Mouse (Mus musculus) stomach, postnatal 0 days (tissue): Measurements from ENCODE around the gene Col26a1. TPM values are rescaled to one million over a fixed set of nuclear protein-coding genes. Genes with fewer than 3 reads are reported as not detected.
"Not testable (repeated sequence)": the region's sequence is repeated elsewhere in the genome, so short reads cannot be mapped to it uniquely, and the experiment has no call there.

Experiments used
- ATAC-seq: fragments of 200-750 bp; cut with Nextera tagmentation; 2 replicates; pipeline ENCODE4 v1.8.0; 2017; ENCODE audit not compliant: low FRiP score, low TSS enrichment
- DNase-seq: peaks from one replicate; pipeline ENCODE4 v3.0.0-alpha.2; 2016; ENCODE audit warnings: low spot score
- H3K27ac ChIP-seq: fragments of 300-500 bp; sonication (generic); replicated peaks from 2 replicates; pipeline ENCODE4 v1.5.1; 2014; ENCODE audit warnings: mild to moderate bottlenecking, control low read depth
- H3K27me3 ChIP-seq: fragments of 300-500 bp; sonication (generic); 2 replicates; pipeline ENCODE4 v1.6.1; 2014; ENCODE audit warnings: low read length; ENCODE audit not compliant: control insufficient read depth, insufficient read depth
- H3K36me3 ChIP-seq: fragments of 300-500 bp; sonication (generic); 2 replicates; pipeline ENCODE4 v1.6.1; 2014; ENCODE audit warnings: low read length, mixed read lengths; ENCODE audit not compliant: control insufficient read depth, insufficient read depth
- H3K4me1 ChIP-seq: fragments of 300-500 bp; sonication (generic); replicated peaks from 2 replicates; pipeline ENCODE4 v1.6.1; 2014; ENCODE audit warnings: antibody characterized with exemption; ENCODE audit not compliant: control insufficient read depth, insufficient read depth
- H3K4me2 ChIP-seq: fragments of 300-500 bp; sonication (generic); replicated peaks from 2 replicates; pipeline ENCODE4 v1.6.1; 2014; ENCODE audit warnings: low read depth, mild to moderate bottlenecking, control low read depth, moderate library complexity
- H3K4me3 ChIP-seq: fragments of 300-500 bp; sonication (generic); 2 replicates; pipeline ENCODE4 v1.5.1; 2014; ENCODE audit warnings: low read depth, low read length, control low read depth
- H3K9ac ChIP-seq: fragments of 300-500 bp; sonication (generic); 2 replicates; pipeline ENCODE4 v1.6.1; 2014; ENCODE audit warnings: mild to moderate bottlenecking, low read length, control low read depth, mixed read lengths
- H3K9me3 ChIP-seq: fragments of 300-500 bp; sonication (generic); 2 replicates; pipeline ENCODE4 v1.6.1; 2016; ENCODE audit warnings: low read length; ENCODE audit not compliant: control insufficient read depth
- CTCF ChIP-seq: IDR thresholded peaks from 2 replicates; pipeline ENCODE4 v1.5.1; 2016; ENCODE audit warnings: antibody characterized with exemption, low read depth, mild to moderate bottlenecking, moderate library complexity
- EP300 ChIP-seq: optimal IDR thresholded peaks from 2 replicates; pipeline ENCODE3; 2016; ENCODE audit warnings: antibody characterized with exemption
- WGBS: fragments of 180-500 bp; shearing (Covaris S2); extraction: QIAGEN DNeasy Blood & Tissue Kit; methylation state at CpG from one replicate; pipeline ENCODE4 v1.1.7; 2014; 5-methylcytosine and 5-hydroxymethylcytosine counted together
- polyA plus RNA-seq: library from polyadenylated mRNA; unstranded; fragments of >200 nt; fragmentation: Nextera tagmentation; extraction: Ambion mirVana; gene quantifications from 2 replicates; pipeline ENCODE4 v1.2.1, GENCODE M21; 2015

Col26a1 gene
- polyA plus RNA-seq, 1 experiment from 2014 or later: 2.9 TPM

DNA sequence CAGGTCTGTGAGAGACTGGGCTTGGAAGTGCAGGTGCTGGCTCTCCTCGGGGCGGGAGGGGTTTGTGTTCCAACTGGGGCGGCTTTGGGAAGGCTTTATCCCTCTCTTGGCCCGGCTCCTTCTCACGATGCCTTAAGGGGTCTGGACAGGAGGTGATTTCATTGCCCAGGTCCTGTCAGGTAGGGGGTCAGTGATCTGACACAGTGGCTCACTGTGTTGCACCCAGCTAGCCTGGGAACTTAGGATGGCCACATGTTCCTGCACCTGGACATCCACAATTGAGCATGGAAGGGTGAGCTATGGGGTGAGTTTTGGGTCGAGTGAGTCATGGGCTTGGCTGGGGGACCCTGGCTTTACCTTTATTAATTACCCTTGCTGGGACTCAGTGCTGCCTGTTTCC, 144.1 kb downstream of the Col26a1 start:
- ATAC-seq (no peak), DNase-seq (no peak)
- TF ChIP-seq CTCF: no peak
- no peak for TF ChIP-seq EP300
- Histone ChIP-seq H3K4me1 (no peaks in the 10 kb centered on the region), H3K9ac (no peak overlapping the region), H3K27me3 (no peaks in the 10 kb centered on the region), H3K36me3 (no peaks in the 10 kb centered on the region), H3K9me3 (no peaks in the 10 kb centered on the region), H3K27ac (no peak overlapping the region), H3K4me3 (no peak overlapping the region), H3K4me2 (no peak overlapping the region)
- WGBS: 62% methylated on average over 6 of the region's 6 CpGs

DNA sequence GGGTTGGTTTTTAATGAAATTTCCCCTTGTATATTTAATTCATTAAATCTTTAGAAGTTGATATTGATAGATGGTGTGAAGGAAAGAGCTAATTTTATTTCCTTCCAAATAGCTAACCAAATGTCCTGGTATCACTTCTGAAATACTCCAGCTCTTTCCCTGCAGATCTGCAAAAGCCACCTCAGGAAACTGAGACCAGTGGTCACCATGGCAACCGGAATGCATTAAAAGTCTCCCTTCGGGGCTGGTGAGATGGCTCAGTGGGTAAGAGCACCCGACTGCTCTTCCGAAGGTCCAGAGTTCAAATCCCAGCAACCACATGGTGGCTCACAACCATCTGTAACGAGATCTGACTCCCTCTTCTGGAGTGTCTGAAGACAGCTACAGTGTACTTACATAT, 156.7 kb downstream of the Col26a1 start:
- H3K27me3 ChIP-seq, H3K27ac ChIP-seq, ATAC-seq, H3K9me3 ChIP-seq, H3K4me2 ChIP-seq, DNase-seq, H3K36me3 ChIP-seq, H3K4me3 ChIP-seq, H3K9ac ChIP-seq, H3K4me1 ChIP-seq: not testable (repeated sequence)
- 83% methylated on average over 4 of the region's 5 CpGs for WGBS

DNA sequence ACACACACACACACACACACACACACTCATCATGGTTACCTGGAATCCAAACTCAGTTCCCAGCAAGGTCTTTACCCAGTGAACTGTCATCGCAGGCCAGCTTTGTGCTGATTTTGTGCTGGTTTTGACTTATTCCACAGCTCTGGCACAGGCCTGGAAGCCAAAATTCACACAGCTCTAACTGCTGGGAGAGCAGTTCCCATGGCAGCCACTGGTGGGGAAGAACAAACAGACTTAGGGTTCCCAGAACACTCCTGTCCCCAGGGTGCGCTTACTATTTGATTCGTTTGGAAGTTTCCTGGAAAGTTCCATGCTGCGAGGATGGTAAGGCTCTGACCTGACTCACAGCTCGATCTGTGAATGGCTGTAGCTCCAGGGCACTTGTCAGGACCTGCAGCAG, 161.4 kb downstream of the Col26a1 start:
- H3K27ac ChIP-seq: no peak overlapping the region
- no peaks in the 10 kb centered on the region for H3K36me3 ChIP-seq
- no peaks in the 10 kb centered on the region for H3K9me3 ChIP-seq
- TF ChIP-seq CTCF (no peak), EP300 (no peak)
- 64% methylated on average over 5 of the region's 5 CpGs for WGBS
- H3K27me3 ChIP-seq: no peaks in the 10 kb centered on the region
- no peak overlapping the region for H3K9ac ChIP-seq
- no peaks in the 10 kb centered on the region for H3K4me1 ChIP-seq
- ATAC-seq: no peak
- no peak overlapping the region for H3K4me3 ChIP-seq
- no peak for DNase-seq
- H3K4me2 ChIP-seq: no peak overlapping the region

DNA sequence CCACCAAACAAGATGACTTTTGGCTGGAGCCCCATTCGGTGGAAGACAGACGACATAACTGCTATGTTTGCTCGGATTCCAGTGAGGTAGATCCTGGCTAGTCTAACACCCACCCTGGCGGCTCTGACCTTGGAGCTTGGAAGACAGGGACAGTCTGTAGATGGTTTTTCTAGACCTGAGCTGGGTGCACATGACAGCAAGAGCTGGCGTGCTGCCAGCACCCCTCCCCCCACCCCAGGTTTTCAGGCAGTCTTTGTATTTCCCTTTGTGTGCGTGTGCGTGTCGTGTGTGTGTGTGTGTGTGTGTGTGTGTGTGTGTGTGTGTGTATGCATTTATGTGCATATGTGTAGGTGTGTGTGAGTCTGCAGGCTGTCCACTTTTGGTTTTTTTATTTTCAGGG, 164.4 kb downstream of the Col26a1 start:
- Histone ChIP-seq H3K27ac (no peak overlapping the region), H3K4me2 (no peak overlapping the region), H3K27me3 (no peaks in the 10 kb centered on the region), H3K4me1 (no peaks in the 10 kb centered on the region), H3K4me3 (no peak overlapping the region), H3K9me3 (no peaks in the 10 kb centered on the region), H3K36me3 (no peaks in the 10 kb centered on the region), H3K9ac (no peak overlapping the region)
- WGBS: 61% methylated on average over 8 of the region's 8 CpGs
- DNase-seq (peak; percentile 10), ATAC-seq (no peak)
- TF ChIP-seq EP300: no peak
- no peak for TF ChIP-seq CTCF

DNA sequence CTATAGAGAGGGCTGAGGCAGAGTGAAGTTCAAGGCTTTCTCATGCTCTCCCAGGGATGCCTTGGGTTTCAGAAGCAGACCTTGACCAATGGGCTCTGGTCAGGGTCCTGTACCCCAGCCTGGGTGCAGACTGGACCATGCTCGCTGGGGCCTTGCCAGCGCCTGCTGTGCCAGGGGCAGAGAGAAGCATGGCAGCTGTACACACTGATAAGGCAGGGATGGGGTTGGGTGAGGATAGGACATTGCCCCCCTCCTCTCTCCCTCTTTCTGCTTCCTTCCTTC, 165.5 kb downstream of the Col26a1 start:
- no peaks in the 10 kb centered on the region for H3K4me1 ChIP-seq
- H3K9me3 ChIP-seq: no peaks in the 10 kb centered on the region
- WGBS: 71% methylated on average over 2 of the region's 2 CpGs
- H3K9ac ChIP-seq: no peak overlapping the region
- no peak overlapping the region for H3K4me2 ChIP-seq
- no peak overlapping the region for H3K27ac ChIP-seq
- H3K27me3 ChIP-seq: no peaks in the 10 kb centered on the region
- DNase-seq (no peak), ATAC-seq (no peak)
- H3K4me3 ChIP-seq: no peak overlapping the region
- H3K36me3 ChIP-seq: no peaks in the 10 kb centered on the region
- TF ChIP-seq CTCF (no peak), EP300 (no peak)

DNA sequence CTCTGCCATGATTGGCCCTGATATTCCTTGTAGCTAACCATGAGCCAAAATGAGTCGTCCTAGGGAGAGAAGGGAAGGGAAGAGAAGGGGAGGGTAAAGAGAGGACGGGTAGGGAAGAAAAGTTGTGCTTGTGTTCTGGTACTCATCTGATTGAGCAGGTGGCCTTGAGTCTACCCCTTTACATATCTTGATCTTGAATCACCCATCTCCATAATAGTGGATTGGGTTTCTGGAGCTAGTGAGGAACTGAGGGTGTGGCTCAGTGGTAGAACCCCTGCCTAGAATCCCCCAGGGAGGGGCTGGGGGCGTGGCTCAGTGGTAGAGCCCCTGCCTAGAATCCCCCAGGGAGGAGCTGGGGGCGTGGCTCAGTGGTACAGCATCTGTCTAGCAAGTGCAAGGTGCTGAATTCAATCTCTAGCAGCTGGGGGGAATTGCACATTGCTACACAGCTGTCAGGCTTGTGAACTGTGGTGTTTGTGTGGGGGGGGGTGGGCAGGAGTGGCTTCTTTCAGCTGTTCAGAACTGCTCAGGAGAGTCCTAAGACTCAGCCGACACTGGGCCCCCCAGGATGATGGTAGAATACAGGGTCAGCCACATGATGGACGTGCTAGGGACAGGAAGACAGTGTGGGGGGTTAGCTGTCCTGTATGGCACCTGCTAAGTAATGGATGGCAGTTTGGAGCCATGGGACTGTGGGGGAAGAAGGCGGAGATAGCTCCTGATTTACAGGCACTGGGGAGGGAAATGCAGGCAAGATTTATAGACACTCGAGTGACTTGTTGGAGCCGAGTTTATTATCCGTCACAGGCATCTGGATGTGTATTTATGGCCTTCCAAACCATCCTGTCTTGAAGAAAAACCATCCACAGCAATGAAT, 166.1 kb downstream of the Col26a1 start:
- ATAC-seq (peak; percentile 24; the same call in 1 of the 2 replicates), DNase-seq (peak; percentile 11)
- no peaks in the 10 kb centered on the region for H3K36me3 ChIP-seq
- no peak for TF ChIP-seq CTCF
- no peak for TF ChIP-seq EP300
- no peak overlapping the region for H3K4me2 ChIP-seq
- WGBS: 40% methylated on average over 10 of the region's 10 CpGs
- no peaks in the 10 kb centered on the region for H3K9me3 ChIP-seq
- H3K27ac ChIP-seq: no peak overlapping the region
- no peak overlapping the region for H3K9ac ChIP-seq
- no peaks in the 10 kb centered on the region for H3K4me1 ChIP-seq
- no peak overlapping the region for H3K4me3 ChIP-seq
- no peaks in the 10 kb centered on the region for H3K27me3 ChIP-seq
